Mouse (Mus musculus): ENCODE data around the gene Ccdc7a. TPM values are rescaled to one million over a fixed set of nuclear protein-coding genes. Genes with fewer than 3 reads are reported as not detected.
A peak's percentile ranks its signal among the peaks of the same experiment; 100 is the strongest.

Gene Ccdc7a
- total RNA-seq, 2 experiments from 2014 or later = not detected

GRCm38 (mm10) chr8:128685507-128686428 is 379.5 kb downstream of the Ccdc7a start, which contains the start of gene Itgb1:
TSS of gene Itgb1 (plus strand) at chr8:128685654.
- peak; percentile 97 for DNase-seq

- no peak for DNase-seq
Observed at GRCm38 (mm10) chr8:128684609-128685506, 380.5 kb downstream of the Ccdc7a start.

Other genes starting within 250 kb of the Ccdc7a start
- gene Ccdc7b, start 1.6 kb upstream of the Ccdc7a start, total RNA-seq (2021) = not detected
- gene Gm10999, start 66.1 kb upstream of the Ccdc7a start, total RNA-seq (2021) = not detected
- gene 2610044O15Rik8, start 168.9 kb upstream of the Ccdc7a start, total RNA-seq (2021) = 10 to 100 TPM; 14.4 to 15.7 TPM